Mouse (Mus musculus) heart, embryonic 12.5 days (tissue): ENCODE measurements around the gene Scn4a. TPM values are rescaled to one million over a fixed set of nuclear protein-coding genes. Genes with fewer than 3 reads are reported as not detected.
A peak's percentile ranks its signal among the peaks of the same experiment; 100 is the strongest.

Source experiments
- ATAC-seq: fragments of 200-750 bp; cut with Nextera tagmentation; 2 replicates; pipeline ENCODE4 v1.8.0; 2017; ENCODE audit warnings: moderate TSS enrichment, moderate library complexity; ENCODE audit not compliant: insufficient number of reproducible peaks, low FRiP score
- H3K27ac ChIP-seq: fragments of 300-500 bp; sonication (generic); 2 replicates; pipeline ENCODE4 v1.5.1; 2016; ENCODE audit warnings: mild to moderate bottlenecking, moderate library complexity; ENCODE audit not compliant: poor library complexity, severe bottlenecking
- H3K27me3 ChIP-seq: fragments of 300-500 bp; sonication (generic); replicated peaks from 2 replicates; pipeline ENCODE4 v1.6.1; 2016; ENCODE audit warnings: mild to moderate bottlenecking, moderate library complexity
- H3K36me3 ChIP-seq: fragments of 300-500 bp; sonication (generic); 2 replicates; pipeline ENCODE4 v1.6.1; 2016; ENCODE audit warnings: mild to moderate bottlenecking, moderate library complexity
- H3K4me1 ChIP-seq: fragments of 300-500 bp; sonication (generic); replicated peaks from 2 replicates; pipeline ENCODE4 v1.6.1; 2016; ENCODE audit warnings: mild to moderate bottlenecking
- H3K4me2 ChIP-seq: fragments of 300-500 bp; sonication (generic); 2 replicates; pipeline ENCODE4 v1.6.1; 2016; ENCODE audit warnings: mild to moderate bottlenecking, moderate library complexity
- H3K4me3 ChIP-seq: fragments of 300-500 bp; sonication (generic); 2 replicates; pipeline ENCODE4 v1.5.1; 2016; ENCODE audit warnings: mild to moderate bottlenecking
- H3K9ac ChIP-seq: fragments of 300-500 bp; sonication (generic); 2 replicates; pipeline ENCODE4 v1.6.1; 2016; ENCODE audit warnings: mild to moderate bottlenecking, moderate library complexity
- H3K9me3 ChIP-seq: fragments of 300-500 bp; sonication (generic); replicated peaks from 2 replicates; pipeline ENCODE4 v1.6.1; 2016; ENCODE audit warnings: mild to moderate bottlenecking, moderate library complexity
- WGBS: fragments of 180-500 bp; shearing (Covaris S2); methylation state at CpG from one replicate; pipeline ENCODE4 v1.1.7; 2016; 5-methylcytosine and 5-hydroxymethylcytosine counted together
- polyA plus RNA-seq: library from polyadenylated mRNA; unstranded; fragments of >200 nt; fragmentation: Nextera tagmentation; extraction: Ambion mirVana; gene quantifications from 2 replicates; pipeline ENCODE4 v1.2.1, GENCODE M21; 2016

Gene Scn4a
- polyA plus RNA-seq, 1 experiment from 2014 or later = 0.08 TPM

DNA sequence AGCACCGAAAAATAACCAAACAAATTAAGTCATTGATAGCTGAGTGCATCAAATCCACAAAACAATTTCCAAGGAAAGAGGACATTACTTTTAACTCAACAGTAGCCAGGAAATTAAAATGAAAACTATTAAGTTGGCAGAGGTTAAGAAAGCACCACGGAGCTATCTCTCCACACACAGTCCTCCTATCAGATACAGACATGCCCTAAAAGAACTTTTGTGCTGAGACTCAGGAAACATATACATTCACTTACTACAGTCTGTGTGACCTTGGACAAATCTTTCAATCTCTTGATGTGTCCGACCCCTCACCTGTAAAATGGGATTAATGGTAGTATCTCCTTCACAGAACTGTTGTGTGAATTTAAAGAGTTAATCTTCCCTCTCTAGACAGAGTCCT, 33.3 kb upstream of the Scn4a start:
- Histone ChIP-seq H3K36me3 (no peaks in the 10 kb centered on the region), H3K27me3 (no peaks in the 10 kb centered on the region), H3K4me3 (no peak overlapping the region), H3K27ac (no peak overlapping the region), H3K4me2 (no peak overlapping the region), H3K9ac (no peak overlapping the region), H3K9me3 (no peaks in the 10 kb centered on the region), H3K4me1 (peaks cover 35% of the 10 kb centered on the region)
- 72% methylated on average over 3 of the region's 3 CpGs for WGBS
- no peak for ATAC-seq

DNA sequence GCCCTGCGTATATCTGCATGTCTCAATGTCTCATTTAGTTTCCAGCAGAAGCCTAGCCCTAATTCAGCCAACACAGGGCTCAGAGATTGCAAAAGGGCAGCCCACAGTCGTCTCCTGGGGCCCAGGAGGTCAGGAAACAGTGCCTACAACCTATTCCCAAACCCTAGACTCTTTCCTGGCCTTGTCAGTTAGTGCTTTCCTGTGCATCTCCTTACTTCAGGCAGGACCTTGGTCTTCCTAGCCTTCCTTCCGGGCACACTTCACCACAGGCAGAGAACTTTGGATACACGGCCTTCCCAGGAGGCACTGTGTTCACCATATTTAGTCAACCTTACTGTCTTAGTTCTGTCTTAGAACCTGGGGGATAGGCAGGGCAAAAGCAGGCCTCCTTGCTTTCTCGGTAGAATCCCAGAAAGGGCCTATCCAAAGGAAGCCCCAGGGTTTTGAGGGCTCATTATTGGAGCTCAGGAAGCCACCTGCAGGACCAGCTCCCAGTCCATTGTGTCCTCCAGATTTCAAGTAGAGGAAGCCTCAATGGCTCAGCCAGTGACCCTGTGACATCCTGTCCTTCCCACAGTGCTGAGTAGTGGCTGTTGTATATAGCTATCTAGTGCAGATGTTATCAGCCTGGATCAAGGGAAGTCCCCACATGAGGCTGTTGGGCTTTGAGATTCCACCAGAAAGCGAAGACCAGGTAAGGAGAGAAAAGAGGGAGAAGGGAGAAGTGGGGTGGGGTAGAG, 30.1 kb upstream of the Scn4a start:
- Histone ChIP-seq H3K9me3 (no peaks in the 10 kb centered on the region), H3K4me2 (0 out of 2 replicates have a peak overlapping the region, but pooled peaks have one; percentile 9), H3K27ac (peak overlapping the region; percentile 87), H3K9ac (no peak overlapping the region), H3K4me1 (peaks cover 27% of the 10 kb centered on the region), H3K27me3 (no peaks in the 10 kb centered on the region), H3K4me3 (no peak overlapping the region), H3K36me3 (no peaks in the 10 kb centered on the region; the same call in 1 of the 2 replicates)
- ATAC-seq = no peak
- 51% methylated on average over 6 of the region's 6 CpGs for WGBS

DNA sequence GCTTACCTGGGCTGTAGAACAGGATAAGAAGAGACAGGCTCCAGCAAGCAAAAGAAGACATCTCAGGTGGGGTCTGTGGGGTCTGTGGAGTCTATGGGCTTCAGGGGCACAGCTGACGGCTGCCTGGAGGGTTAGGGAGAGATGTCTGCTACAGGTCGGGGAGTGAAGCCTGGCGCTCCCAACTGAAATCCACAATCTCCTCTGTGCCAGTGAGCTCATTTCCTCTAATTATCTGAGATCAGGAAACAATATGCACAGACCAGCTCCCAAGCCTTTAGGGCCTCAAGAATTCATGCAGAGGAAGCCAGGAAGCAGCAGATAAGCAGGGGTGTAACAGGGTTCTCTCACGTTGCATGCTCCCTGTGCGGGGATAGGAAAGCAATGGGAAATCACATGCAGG, 29.3 kb upstream of the Scn4a start:
- 35% methylated on average over 5 of the region's 5 CpGs for WGBS
- Histone ChIP-seq H3K4me1 (peaks cover 27% of the 10 kb centered on the region), H3K4me2 (peak overlapping the region; percentile 56), H3K9ac (peak overlapping the region; percentile 70; the same call in 1 of the 2 replicates), H3K9me3 (no peaks in the 10 kb centered on the region), H3K27ac (peak overlapping the region; percentile 87), H3K36me3 (peaks cover 2% of the 10 kb centered on the region; the same call in 1 of the 2 replicates), H3K27me3 (no peaks in the 10 kb centered on the region), H3K4me3 (peak overlapping the region; percentile 49)
- ATAC-seq = peak; percentile 72

DNA sequence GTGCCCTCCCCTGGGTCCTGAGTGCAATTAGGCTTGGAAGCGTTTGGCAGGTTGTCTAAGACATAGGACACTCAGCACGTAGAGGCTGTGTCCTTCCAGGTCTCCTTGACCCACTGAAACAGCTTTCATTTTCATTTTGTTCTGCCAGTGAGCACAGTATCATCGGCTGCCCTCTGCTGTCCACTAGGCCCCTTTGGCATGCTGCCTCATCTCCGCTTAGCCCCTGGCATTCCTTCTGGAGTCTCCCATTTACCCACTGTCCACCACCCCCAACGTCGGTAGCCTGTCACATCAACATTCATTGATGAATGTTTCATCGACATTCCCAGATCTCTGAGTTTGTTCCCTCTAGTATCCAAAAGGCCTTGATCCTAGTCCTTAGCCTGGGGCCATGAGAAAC, 28.8 kb upstream of the Scn4a start:
- Histone ChIP-seq H3K9me3 (no peaks in the 10 kb centered on the region), H3K4me3 (peak overlapping the region; percentile 49), H3K9ac (peak overlapping the region; percentile 70), H3K4me2 (peak overlapping the region; percentile 56), H3K27ac (peak overlapping the region; percentile 84), H3K36me3 (peaks cover 7% of the 10 kb centered on the region; the same call in 1 of the 2 replicates), H3K27me3 (no peaks in the 10 kb centered on the region), H3K4me1 (peaks cover 25% of the 10 kb centered on the region)
- ATAC-seq = peak; percentile 15
- WGBS = 50% methylated on average over 7 of the region's 7 CpGs

DNA sequence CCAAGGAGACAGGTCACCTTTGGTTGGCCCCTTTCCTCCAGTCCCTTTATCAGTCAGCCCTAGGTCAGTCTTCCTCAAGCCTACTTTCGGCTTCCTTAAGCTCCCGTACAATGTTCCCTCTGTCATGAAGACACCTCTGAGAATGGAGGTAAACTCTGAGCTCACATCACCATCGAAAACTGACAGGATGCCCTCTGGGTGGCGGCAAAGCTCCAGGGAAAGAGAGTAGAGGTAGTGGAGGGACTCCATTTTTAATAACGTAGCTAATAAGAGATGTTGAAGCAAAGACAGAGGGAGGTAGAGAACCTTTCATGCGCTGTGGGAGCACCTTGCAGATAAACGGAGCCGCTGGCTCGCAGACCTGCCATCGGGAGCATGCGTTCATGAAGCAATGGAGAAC, 27.9 kb upstream of the Scn4a start:
- Histone ChIP-seq H3K4me2 (peak overlapping the region; percentile 56), H3K27ac (0 out of 2 replicates have a peak overlapping the region, but pooled peaks have one; percentile 84)
- 64% methylated on average over 11 of the region's 11 CpGs for WGBS

DNA sequence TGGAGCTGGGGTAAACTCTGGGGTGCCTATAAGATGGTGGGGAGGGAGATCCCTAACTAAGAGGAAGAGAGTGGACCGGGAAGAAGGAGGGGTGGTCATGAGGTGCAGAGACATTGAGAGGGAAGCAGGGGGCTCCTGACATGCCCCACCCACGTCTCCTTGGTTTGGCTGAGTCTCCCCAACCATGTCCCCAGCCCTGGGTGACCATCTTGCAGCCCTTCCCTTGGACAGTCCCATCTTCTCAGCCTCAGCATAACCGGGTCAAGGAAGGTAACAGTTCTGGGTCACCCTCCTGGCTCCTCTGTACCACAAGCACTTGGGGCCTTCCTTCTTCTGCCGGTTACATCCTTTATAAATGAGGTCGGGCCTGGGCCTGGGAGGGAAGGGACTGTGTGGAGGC, 21.9 kb upstream of the Scn4a start:
- Histone ChIP-seq H3K4me1 (peaks cover 21% of the 10 kb centered on the region), H3K27ac (no peak overlapping the region), H3K4me3 (no peak overlapping the region), H3K27me3 (no peaks in the 10 kb centered on the region), H3K4me2 (no peak overlapping the region), H3K9ac (no peak overlapping the region), H3K36me3 (peaks cover 7% of the 10 kb centered on the region; the same call in 1 of the 2 replicates), H3K9me3 (no peaks in the 10 kb centered on the region)
- ATAC-seq = no peak; the same call in none of the 2 replicates
- 75% methylated on average over 5 of the region's 5 CpGs for WGBS

More for the DNA sequence above, 27.9 kb upstream of the Scn4a start:
- Histone ChIP-seq H3K9ac (peak overlapping the region; percentile 70), H3K27me3 (no peaks in the 10 kb centered on the region), H3K4me3 (peak overlapping the region; percentile 49), H3K9me3 (no peaks in the 10 kb centered on the region), H3K4me1 (peaks cover 25% of the 10 kb centered on the region), H3K36me3 (peaks cover 7% of the 10 kb centered on the region; the same call in 1 of the 2 replicates)
- ATAC-seq = no peak

DNA sequence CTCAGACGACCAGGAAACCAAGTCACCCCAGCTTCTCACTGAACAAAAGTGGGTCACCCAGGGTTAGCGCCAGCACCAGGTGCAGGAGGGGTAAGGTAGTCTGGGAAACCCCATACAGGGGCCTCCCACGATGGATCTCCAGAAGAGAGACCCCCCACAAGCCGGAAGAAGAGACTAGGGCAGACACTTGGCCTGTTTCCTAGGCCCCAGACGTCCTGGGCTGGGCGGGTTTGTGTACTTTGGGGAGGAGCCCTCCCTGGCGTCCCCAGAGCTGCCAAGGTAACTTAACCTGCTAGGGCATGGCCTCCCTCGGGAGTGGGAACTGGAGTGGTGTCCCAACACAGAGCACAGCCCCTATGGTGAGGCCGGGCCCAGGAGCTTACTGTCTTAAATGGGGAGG, 21.5 kb upstream of the Scn4a start:
- Histone ChIP-seq H3K27me3 (no peaks in the 10 kb centered on the region), H3K4me1 (peaks cover 19% of the 10 kb centered on the region), H3K4me3 (no peak overlapping the region), H3K4me2 (no peak overlapping the region), H3K36me3 (peaks cover 7% of the 10 kb centered on the region; the same call in 1 of the 2 replicates), H3K9ac (no peak overlapping the region), H3K27ac (0 out of 2 replicates have a peak overlapping the region, but pooled peaks have one; percentile 22), H3K9me3 (no peaks in the 10 kb centered on the region)
- ATAC-seq = peak; percentile 46
- 59% methylated on average over 9 of the region's 9 CpGs for WGBS

DNA sequence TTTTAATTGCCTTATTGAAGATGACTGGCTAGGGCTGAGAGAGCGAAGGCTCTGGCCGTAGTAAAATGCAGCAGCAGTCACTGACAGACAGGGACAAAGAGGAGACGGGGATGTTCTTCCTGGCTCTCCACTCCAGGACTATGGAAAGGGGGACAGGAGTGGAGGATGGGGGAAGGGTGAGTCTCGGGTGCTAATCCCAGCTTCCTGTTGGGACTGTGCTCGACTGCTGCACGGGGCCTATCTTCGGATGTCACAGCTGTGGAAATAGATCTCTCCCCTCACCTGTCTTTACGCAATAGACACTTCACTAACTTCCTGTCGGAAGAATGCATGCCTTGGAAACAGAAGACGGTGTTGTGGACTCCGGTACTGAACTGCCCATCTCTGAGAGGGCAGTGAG, 20.9 kb upstream of the Scn4a start:
- Histone ChIP-seq H3K27me3 (no peaks in the 10 kb centered on the region), H3K9ac (no peak overlapping the region), H3K36me3 (peaks cover 7% of the 10 kb centered on the region; the same call in 1 of the 2 replicates), H3K4me3 (no peak overlapping the region), H3K9me3 (no peaks in the 10 kb centered on the region), H3K4me2 (no peak overlapping the region), H3K27ac (no peak overlapping the region), H3K4me1 (peaks cover 19% of the 10 kb centered on the region)
- WGBS = 28% methylated on average over 11 of the region's 11 CpGs
- peak; percentile 59; the same call in 1 of the 2 replicates for ATAC-seq

DNA sequence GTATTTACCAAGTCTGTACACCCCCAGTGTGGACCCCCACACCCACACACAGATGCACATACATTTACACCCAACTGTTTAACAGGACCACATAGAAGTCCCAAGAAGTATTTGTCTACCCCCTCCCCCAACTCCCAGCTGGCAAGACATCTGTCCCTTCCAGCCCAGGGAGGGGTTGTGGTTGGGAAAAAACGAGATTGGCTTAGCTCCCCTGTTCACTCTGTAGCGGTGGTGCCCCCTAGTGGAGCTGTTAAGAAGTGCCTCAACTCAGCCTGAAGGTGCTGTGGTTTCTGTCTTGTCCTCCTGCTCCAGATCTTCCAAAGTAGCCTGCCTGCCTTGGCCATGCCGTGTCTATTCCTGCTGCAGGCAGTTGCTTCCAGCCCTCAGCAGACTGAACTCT, 13.2 kb upstream of the Scn4a start:
- whole genome bisulfite sequencing = 7% methylated on average over 3 of the region's 3 CpGs
- Histone ChIP-seq H3K4me1 (peaks cover 15% of the 10 kb centered on the region), H3K4me2 (no peak overlapping the region), H3K27me3 (no peaks in the 10 kb centered on the region), H3K9me3 (peaks cover 7% of the 10 kb centered on the region; the same call in 1 of the 2 replicates), H3K36me3 (no peaks in the 10 kb centered on the region), H3K27ac (no peak overlapping the region), H3K9ac (no peak overlapping the region), H3K4me3 (no peak overlapping the region)
- ATAC-seq = peak; percentile 39; the same call in 1 of the 2 replicates

DNA sequence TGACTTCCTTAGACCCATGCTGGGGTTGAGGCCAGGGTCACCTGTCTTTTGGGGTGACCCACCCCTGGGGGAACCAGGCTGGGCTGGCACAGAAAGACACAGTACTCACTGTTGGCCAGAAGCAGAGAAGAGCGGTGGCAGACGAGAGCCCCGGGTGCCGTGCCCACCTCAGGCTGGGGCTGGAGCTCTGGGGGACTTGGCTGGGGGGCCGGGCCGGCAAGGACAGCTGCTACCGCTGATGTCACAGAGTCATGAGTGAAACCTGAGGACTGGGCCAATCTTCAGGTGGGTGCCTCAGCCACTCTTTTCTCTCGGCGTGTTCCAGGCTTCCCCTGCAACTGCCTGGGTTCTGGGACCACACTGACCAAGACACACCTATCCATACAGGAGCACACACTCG, 12.3 kb upstream of the Scn4a start, which contains the start of gene Prr29:
Prr29 (plus strand) TSS at position 107 of the 400 bp plus-strand sequence.
- H3K9ac ChIP-seq = peak within 1 kb of the TSS; percentile 46; the same call in 1 of the 2 replicates
- no peaks in the 10 kb centered on the region for H3K27me3 ChIP-seq
- H3K4me2 ChIP-seq = peak within 1 kb of the TSS; percentile 53
- peaks cover 7% of the 10 kb centered on the region; the same call in 1 of the 2 replicates for H3K9me3 ChIP-seq
- WGBS = 44% methylated on average over 10 of the region's 10 CpGs
- H3K27ac ChIP-seq = no peak within 1 kb of the TSS
- no peaks in the 10 kb centered on the region for H3K36me3 ChIP-seq
- H3K4me3 ChIP-seq = peak within 1 kb of the TSS; percentile 8; the same call in 1 of the 2 replicates
- H3K4me1 ChIP-seq = peaks cover 15% of the 10 kb centered on the region
- no peak for ATAC-seq

DNA sequence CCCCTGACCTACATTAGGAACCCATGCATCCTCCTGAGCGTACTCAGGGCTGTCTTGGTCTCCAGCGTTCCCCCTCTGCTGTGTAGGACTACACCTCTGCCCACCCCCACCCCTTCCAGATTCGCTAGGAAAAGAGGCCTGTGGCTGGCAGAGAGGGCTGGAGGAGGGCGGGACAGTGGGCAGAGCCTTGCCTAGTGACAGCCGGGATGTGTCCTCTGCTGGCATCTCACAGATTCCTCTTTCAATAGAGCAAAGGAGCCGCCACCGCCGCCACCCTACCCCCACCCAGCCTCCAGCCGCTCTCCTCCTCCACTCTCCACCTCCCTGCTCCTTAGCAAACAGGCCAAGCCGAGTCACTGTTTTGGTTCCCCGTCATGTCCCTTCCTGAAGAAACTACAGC, 11.6 kb upstream of the Scn4a start:
- Histone ChIP-seq H3K9ac (peak overlapping the region; percentile 46; the same call in 1 of the 2 replicates), H3K27ac (no peak overlapping the region), H3K4me2 (peak overlapping the region; percentile 53), H3K27me3 (no peaks in the 10 kb centered on the region), H3K4me3 (peak overlapping the region; percentile 8; the same call in 1 of the 2 replicates), H3K9me3 (peaks cover 7% of the 10 kb centered on the region; the same call in 1 of the 2 replicates), H3K36me3 (no peaks in the 10 kb centered on the region), H3K4me1 (peaks cover 15% of the 10 kb centered on the region)
- WGBS = 5% methylated on average over 11 of the region's 11 CpGs
- ATAC-seq = 0 out of 2 replicates have a peak, but pooled peaks have one; percentile 20
